Mouse (Mus musculus): ENCODE results near the gene Lsm7. TPM values are rescaled to one million over a fixed set of nuclear protein-coding genes. Genes with fewer than 3 reads are reported as not detected.

Lsm7 gene
- total RNA-seq, 2 experiments from 2014 or later, result 210 to 439 TPM

Other genes with a start within 250 kb of the Lsm7 start
- gene Gm49322, start 249.2 kb downstream of the Lsm7 start, total RNA-seq (2014; fragmentation: Nextera tagmentation), result 3.1 TPM in 1 of 2 replicates, not detected in the other
- gene Gm49322, start 249.2 kb downstream of the Lsm7 start, total RNA-seq (2017), result 0.39 TPM in 1 of 2 replicates, not detected in the other
- gene Csnk1g2, start 232.4 kb downstream of the Lsm7 start, total RNA-seq (2014; fragmentation: Nextera tagmentation), result 47.7 and 65.2 TPM in 2 replicates
- gene Csnk1g2, start 232.4 kb downstream of the Lsm7 start, total RNA-seq (2017), result 112 and 127 TPM in 2 replicates
- gene Btbd2, start 198.1 kb downstream of the Lsm7 start, total RNA-seq (2014; fragmentation: Nextera tagmentation), result 26.1 and 34.6 TPM in 2 replicates
- 13.3 and 34.8 TPM in 2 replicates for gene Btbd2, start 198.1 kb downstream of the Lsm7 start, total RNA-seq (2017)
- 49.2 and 63.3 TPM in 2 replicates for gene Mknk2, start 177.1 kb downstream of the Lsm7 start, total RNA-seq (2014; fragmentation: Nextera tagmentation)
- gene Mknk2, start 177.1 kb downstream of the Lsm7 start, total RNA-seq (2017), result 37.7 and 58.0 TPM in 2 replicates
- 34.1 and 37.2 TPM in 2 replicates for gene Mob3a, start 153.2 kb downstream of the Lsm7 start, total RNA-seq (2014; fragmentation: Nextera tagmentation)
- gene Mob3a, start 153.2 kb downstream of the Lsm7 start, total RNA-seq (2017), result 34.2 and 59.8 TPM in 2 replicates
- gene Izumo4, start 153.0 kb downstream of the Lsm7 start, total RNA-seq (2014; fragmentation: Nextera tagmentation), result 9.0 and 17.3 TPM in 2 replicates
- gene Izumo4, start 153.0 kb downstream of the Lsm7 start, total RNA-seq (2017), result 7.1 and 7.8 TPM in 2 replicates
- 43.2 and 47.8 TPM in 2 replicates for gene Ap3d1, start 112.9 kb downstream of the Lsm7 start, total RNA-seq (2014; fragmentation: Nextera tagmentation)
- 34.5 and 42.2 TPM in 2 replicates for gene Ap3d1, start 112.9 kb downstream of the Lsm7 start, total RNA-seq (2017)
- 41.6 and 52.6 TPM in 2 replicates for gene Dot1l, start 100.0 kb downstream of the Lsm7 start, total RNA-seq (2014; fragmentation: Nextera tagmentation)
- gene Dot1l, start 100.0 kb downstream of the Lsm7 start, total RNA-seq (2017), result 9.7 and 13.4 TPM in 2 replicates
- 88.0 and 106 TPM in 2 replicates for gene Sf3a2, start 57.0 kb downstream of the Lsm7 start, total RNA-seq (2014; fragmentation: Nextera tagmentation)
- 13.8 and 18.3 TPM in 2 replicates for gene Sf3a2, start 57.0 kb downstream of the Lsm7 start, total RNA-seq (2017)
- gene Plekhj1, start 56.6 kb downstream of the Lsm7 start, total RNA-seq (2014; fragmentation: Nextera tagmentation), result 99.1 and 108 TPM in 2 replicates
- gene Plekhj1, start 56.6 kb downstream of the Lsm7 start, total RNA-seq (2017), result 33.0 and 33.7 TPM in 2 replicates
- not detected in 2 replicates for gene Amh, start 50.0 kb downstream of the Lsm7 start, total RNA-seq (2014; fragmentation: Nextera tagmentation)
- gene Amh, start 50.0 kb downstream of the Lsm7 start, total RNA-seq (2017), result 0.15 TPM in 1 of 2 replicates, not detected in the other
- gene Jsrp1, start 41.7 kb downstream of the Lsm7 start, total RNA-seq (2014; fragmentation: Nextera tagmentation), result not detected in 2 replicates
- not detected in 2 replicates for gene Jsrp1, start 41.7 kb downstream of the Lsm7 start, total RNA-seq (2017)
- gene Oaz1, start 28.6 kb downstream of the Lsm7 start, total RNA-seq (2014; fragmentation: Nextera tagmentation), result 1,332 and 1,363 TPM in 2 replicates
- gene Oaz1, start 28.6 kb downstream of the Lsm7 start, total RNA-seq (2017), result 324 and 374 TPM in 2 replicates
- gene Lingo3, start 11.2 kb downstream of the Lsm7 start, total RNA-seq (2014; fragmentation: Nextera tagmentation), result 0.21 TPM in 1 of 2 replicates, not detected in the other
- 0.15 TPM in 1 of 2 replicates, not detected in the other for gene Lingo3, start 11.2 kb downstream of the Lsm7 start, total RNA-seq (2017)
- gene Sppl2b, start 66 bp upstream of the Lsm7 start, total RNA-seq (2014; fragmentation: Nextera tagmentation), result 15.2 and 20.9 TPM in 2 replicates
- 12.2 and 14.1 TPM in 2 replicates for gene Sppl2b, start 66 bp upstream of the Lsm7 start, total RNA-seq (2017)
- not detected in 2 replicates for gene Tmprss9, start 16.6 kb upstream of the Lsm7 start, total RNA-seq (2014; fragmentation: Nextera tagmentation)
- not detected in 2 replicates for gene Tmprss9, start 16.6 kb upstream of the Lsm7 start, total RNA-seq (2017)
- 145 and 158 TPM in 2 replicates for gene Timm13, start 45.8 kb upstream of the Lsm7 start, total RNA-seq (2014; fragmentation: Nextera tagmentation)
- gene Timm13, start 45.8 kb upstream of the Lsm7 start, total RNA-seq (2017), result 38.2 and 50.4 TPM in 2 replicates
- gene Lmnb2, start 63.0 kb upstream of the Lsm7 start, total RNA-seq (2014; fragmentation: Nextera tagmentation), result 24.9 and 35.1 TPM in 2 replicates
- gene Lmnb2, start 63.0 kb upstream of the Lsm7 start, total RNA-seq (2017), result 56.2 and 62.8 TPM in 2 replicates
- gene Gadd45b, start 74.9 kb upstream of the Lsm7 start, total RNA-seq (2014; fragmentation: Nextera tagmentation), result 20.1 and 21.5 TPM in 2 replicates
- 25.6 and 27.6 TPM in 2 replicates for gene Gadd45b, start 74.9 kb upstream of the Lsm7 start, total RNA-seq (2017)
- gene Gng7, start 159.7 kb upstream of the Lsm7 start, total RNA-seq (2014; fragmentation: Nextera tagmentation), result 0.30 and 1.5 TPM in 2 replicates
- 0.09 and 0.46 TPM in 2 replicates for gene Gng7, start 159.7 kb upstream of the Lsm7 start, total RNA-seq (2017)
- gene Diras1, start 170.5 kb upstream of the Lsm7 start, total RNA-seq (2014; fragmentation: Nextera tagmentation), result not detected in 2 replicates
- gene Diras1, start 170.5 kb upstream of the Lsm7 start, total RNA-seq (2017), result not detected in 2 replicates
- gene Slc39a3, start 182.2 kb upstream of the Lsm7 start, total RNA-seq (2014; fragmentation: Nextera tagmentation), result 3.1 and 5.9 TPM in 2 replicates
- gene Slc39a3, start 182.2 kb upstream of the Lsm7 start, total RNA-seq (2017), result 4.3 and 5.3 TPM in 2 replicates
- gene Sgta, start 205.0 kb upstream of the Lsm7 start, total RNA-seq (2014; fragmentation: Nextera tagmentation), result 33.8 and 47.9 TPM in 2 replicates
- 37.5 and 41.7 TPM in 2 replicates for gene Sgta, start 205.0 kb upstream of the Lsm7 start, total RNA-seq (2017)
- gene Thop1, start 214.8 kb upstream of the Lsm7 start, total RNA-seq (2014; fragmentation: Nextera tagmentation), result 23.3 and 24.4 TPM in 2 replicates
- 24.7 and 26.3 TPM in 2 replicates for gene Thop1, start 214.8 kb upstream of the Lsm7 start, total RNA-seq (2017)
- gene Creb3l3, start 243.7 kb upstream of the Lsm7 start, total RNA-seq (2014; fragmentation: Nextera tagmentation), result 0.43 TPM in 1 of 2 replicates, not detected in the other
- 0.86 and 1.3 TPM in 2 replicates for gene Creb3l3, start 243.7 kb upstream of the Lsm7 start, total RNA-seq (2017)